Comparison of ENCODE assay signal across 18 mouse cellular contexts in genomic region chr6:57742749-57743148, GRCm38 (mm10).
"Had no signal": no experiment of that assay in that cellular context is flagged by ENCODE, and none has a peak within 500 bp of the region (broad histone marks: within the 10 kb centered on the region; RNA-seq: fewer than 3 reads in every experiment).

No protein-coding gene starts in this region.

- H3K4me3 ChIP-seq: heart, adult 2 months; heart, embryonic 13.5 days; heart, embryonic 15.5 days; hindbrain, embryonic 10.5 days; hindbrain, embryonic 12.5 days; intestine, embryonic 15.5 days; layer of hippocampus, adult 2 months; left cerebral cortex, adult 2 months; limb, embryonic 13.5 days; limb, embryonic 15.5 days had no signal

- DNase-seq: gastrocnemius, postnatal 14 days; gastrocnemius, postnatal 36 days; heart, adult 11 months; left cerebral cortex, postnatal 4 days had no signal

- H3K27ac ChIP-seq: heart, adult 2 months; heart, embryonic 13.5 days; heart, embryonic 15.5 days; hindbrain, embryonic 10.5 days; hindbrain, embryonic 12.5 days; hindbrain, embryonic 14.5 days; intestine, embryonic 15.5 days; layer of hippocampus, adult 2 months; left cerebral cortex, adult 2 months; limb, embryonic 13.5 days; limb, embryonic 15.5 days had no signal

- H3K36me3 ChIP-seq: heart, embryonic 15.5 days had no signal

- H3K9me3 ChIP-seq: heart, embryonic 13.5 days; heart, embryonic 15.5 days; hindbrain, embryonic 10.5 days; hindbrain, embryonic 12.5 days; intestine, embryonic 15.5 days; limb, embryonic 13.5 days; limb, embryonic 15.5 days had no signal

- H3K4me1 ChIP-seq: heart, embryonic 15.5 days; hindbrain, embryonic 10.5 days; hindbrain, embryonic 12.5 days; intestine, embryonic 15.5 days; limb, embryonic 13.5 days; limb, embryonic 15.5 days had no signal

- H3K4me2 ChIP-seq: heart, embryonic 11.5 days; heart, embryonic 13.5 days; heart, embryonic 15.5 days; hindbrain, embryonic 12.5 days; hindbrain, embryonic 14.5 days; intestine, embryonic 15.5 days; limb, embryonic 13.5 days; limb, embryonic 15.5 days had no signal

- H3K9ac ChIP-seq: heart, embryonic 13.5 days; heart, embryonic 15.5 days; hindbrain, embryonic 12.5 days; hindbrain, embryonic 14.5 days; intestine, embryonic 15.5 days; limb, embryonic 13.5 days; limb, embryonic 15.5 days had no signal

- ATAC-seq: hindbrain, embryonic 16.5 days; intestine, postnatal 0 days had no signal

- H3K27me3 ChIP-seq: heart, embryonic 13.5 days; heart, embryonic 15.5 days; hindbrain, embryonic 12.5 days; intestine, embryonic 15.5 days; limb, embryonic 13.5 days; limb, embryonic 15.5 days had no signal
